10 mouse cellular contexts compared by ENCODE assay signal in genomic region chr3:55054231-55054630, GRCm38 (mm10). TPM values are rescaled to one million over a fixed set of nuclear protein-coding genes. Genes with fewer than 3 reads are reported as not detected.
A peak's percentile ranks its signal among the peaks of the same experiment; 100 is the strongest.
DNase-seq lines count a peak whose midpoint lies in the region; ATAC-seq and TF ChIP-seq lines count a peak whose summit lies in the region.
"Had no signal": no experiment of that assay in that cellular context is flagged by ENCODE, and none has a peak within 500 bp of the region (broad histone marks: within the 10 kb centered on the region; RNA-seq: fewer than 3 reads in every experiment).

No protein-coding gene starts in this region.

- no peak overlapping the region for H3K27ac ChIP-seq in heart, embryonic 12.5 days (ENCODE audit: poor library complexity, severe bottlenecking)
- H3K27ac ChIP-seq in ES-Bruce4 (ENCODE audit: insufficient read depth, low read length), result no peak overlapping the region
- no peak overlapping the region for H3K27ac ChIP-seq in forebrain, postnatal 0 days (ENCODE audit: low read depth, low read length)
- H3K27ac ChIP-seq in midbrain, embryonic 11.5 days (ENCODE audit: low read depth, low read length), result no peak overlapping the region
- H3K27ac ChIP-seq: liver, embryonic 12.5 days had no signal

- intact Hi-C loops in heart, postnatal 25 days (cut with DNase I), result no loop called here
- intact Hi-C loops in left cerebral cortex, postnatal 36 days (cut with DNase I), result no loop called here

- DNase-seq in heart, postnatal 25 days (ENCODE audit: low spot score), result no peak
- no peak for DNase-seq in forebrain, postnatal 0 days
- peak; percentile 77 for DNase-seq in midbrain, embryonic 11.5 days (ENCODE audit: low spot score, missing footprints)
- DNase-seq in adrenal gland, postnatal 36 days, result no peak
- no peak for DNase-seq in left cerebral cortex, postnatal 36 days (ENCODE audit: low spot score in 2 of 2)
- no peak for DNase-seq in frontal cortex, postnatal 10 days (ENCODE audit: low spot score in 2 of 2)

- 0 out of 2 replicates have a peak overlapping the region, but pooled peaks have one; percentile 59 for H3K4me3 ChIP-seq in heart, embryonic 12.5 days
- peak overlapping the region; percentile 64 for H3K4me3 ChIP-seq in ES-Bruce4 (ENCODE audit: low read depth, low read length)
- no peak overlapping the region for H3K4me3 ChIP-seq in forebrain, postnatal 0 days (ENCODE audit: low read depth, low read length)
- no peak overlapping the region for H3K4me3 ChIP-seq in midbrain, embryonic 11.5 days (ENCODE audit: low read depth, low read length)

- H3K9me3 ChIP-seq in heart, embryonic 12.5 days (replicated peaks), result no peaks in the 10 kb centered on the region
- H3K9me3 ChIP-seq in ES-Bruce4 (replicated peaks; ENCODE audit: control insufficient read depth, insufficient read depth, low read length, poor library complexity, severe bottlenecking), result no peaks in the 10 kb centered on the region
- no peaks in the 10 kb centered on the region for H3K9me3 ChIP-seq in forebrain, postnatal 0 days (ENCODE audit: low read length)
- no peaks in the 10 kb centered on the region for H3K9me3 ChIP-seq in midbrain, embryonic 11.5 days (ENCODE audit: control insufficient read depth, low read length)
- H3K9me3 ChIP-seq: liver, embryonic 12.5 days had no signal

- ATAC-seq in heart, embryonic 12.5 days (ENCODE audit: insufficient number of reproducible peaks, low FRiP score), result no peak
- no peak for ATAC-seq in forebrain, postnatal 0 days
- ATAC-seq in midbrain, embryonic 11.5 days (ENCODE audit: low FRiP score), result no peak
- ATAC-seq: inflammation-experienced regulatory T-cells, adult 6 months had no signal

- peak overlapping the region; percentile 96 for H3K4me2 ChIP-seq in heart, embryonic 12.5 days
- peak overlapping the region; percentile 99; the same call in 1 of the 2 replicates for H3K4me2 ChIP-seq in forebrain, postnatal 0 days (ENCODE audit: low read depth)
- H3K4me2 ChIP-seq in midbrain, embryonic 11.5 days, result peak overlapping the region; percentile 99

- no peaks in the 10 kb centered on the region for H3K36me3 ChIP-seq in heart, embryonic 12.5 days
- H3K36me3 ChIP-seq in ES-Bruce4 (ENCODE audit: control insufficient read depth, insufficient read depth, low read length, poor library complexity, severe bottlenecking), result no peaks in the 10 kb centered on the region
- no peaks in the 10 kb centered on the region for H3K36me3 ChIP-seq in forebrain, postnatal 0 days (ENCODE audit: insufficient read depth)
- H3K36me3 ChIP-seq in midbrain, embryonic 11.5 days (ENCODE audit: control insufficient read depth, insufficient read depth, low read length), result no peaks in the 10 kb centered on the region
- H3K36me3 ChIP-seq: liver, embryonic 12.5 days had no signal

- 44% methylated on average over 6 of the region's 6 CpGs for WGBS in heart, embryonic 12.5 days
- 54% methylated on average over 6 of the region's 6 CpGs for WGBS in forebrain, postnatal 0 days
- WGBS in midbrain, embryonic 11.5 days, result 52% methylated on average over 6 of the region's 6 CpGs

- TF ChIP-seq POLR2A in ES-Bruce4 (IDR thresholded peaks at IDR 0.05; ENCODE audit: insufficient read depth, low read length), result no peak

- no peak for TF ChIP-seq EP300 in ES-Bruce4 (IDR thresholded peaks at IDR 0.05; ENCODE audit: insufficient read depth, low read depth, low read length)

- no peak overlapping the region for H3K9ac ChIP-seq in heart, embryonic 12.5 days
- peak overlapping the region; percentile 53 for H3K9ac ChIP-seq in ES-Bruce4 (ENCODE audit: low read depth, poor library complexity, severe bottlenecking)
- H3K9ac ChIP-seq in forebrain, postnatal 0 days, result no peak overlapping the region
- peak overlapping the region; percentile 41; the same call in 1 of the 2 replicates for H3K9ac ChIP-seq in midbrain, embryonic 11.5 days (ENCODE audit: low read length)
- H3K9ac ChIP-seq: liver, embryonic 12.5 days had no signal

- H3K27me3 ChIP-seq in heart, embryonic 12.5 days (replicated peaks), result peaks cover 59% of the 10 kb centered on the region
- peaks cover 2% of the 10 kb centered on the region; the same call in 1 of the 2 replicates for H3K27me3 ChIP-seq in ES-Bruce4 (ENCODE audit: control insufficient read depth, insufficient read depth, low read length, poor library complexity, severe bottlenecking)
- H3K27me3 ChIP-seq in forebrain, postnatal 0 days (ENCODE audit: insufficient read depth, low read length), result no peaks in the 10 kb centered on the region
- H3K27me3 ChIP-seq in midbrain, embryonic 11.5 days (ENCODE audit: control insufficient read depth, insufficient read depth, low read length), result peaks cover 11% of the 10 kb centered on the region

- TF ChIP-seq CTCF in ES-Bruce4 (IDR thresholded peaks at IDR 0.05; ENCODE audit: low read depth, low read length), result no peak
- no peak for TF ChIP-seq CTCF in forebrain, postnatal 0 days (IDR thresholded peaks at IDR 0.05; ENCODE audit: low read depth)

- H3K4me1 ChIP-seq in heart, embryonic 12.5 days (replicated peaks), result peaks cover 4% of the 10 kb centered on the region; the same call in 1 of the 2 replicates
- H3K4me1 ChIP-seq in ES-Bruce4 (ENCODE audit: control insufficient read depth, insufficient read depth, low read length), result no peaks in the 10 kb centered on the region
- peaks cover 8% of the 10 kb centered on the region; the same call in 1 of the 2 replicates for H3K4me1 ChIP-seq in forebrain, postnatal 0 days (ENCODE audit: insufficient read depth)
- H3K4me1 ChIP-seq in midbrain, embryonic 11.5 days (ENCODE audit: control insufficient read depth, insufficient read depth, low read length), result peaks cover 4% of the 10 kb centered on the region

RNA-seq across cellular contexts. Expression of gene Ccna1, which starts 1.1 kb away (rescaled TPM):
- 1.3 and 2.0 TPM in 2 replicates for polyA plus RNA-seq in heart, embryonic 12.5 days (2016; fragmentation: Nextera tagmentation; extraction: Ambion mirVana)
- total RNA-seq in heart, postnatal 25 days (2021), result not detected
- 1.7 and 3.6 TPM in 2 replicates for polyA plus RNA-seq in ES-Bruce4 (2011; ENCODE audit: insufficient read depth, insufficient read length, low read depth, missing spikeins)
- 2.2 and 3.1 TPM in 2 replicates for total RNA-seq in forebrain, postnatal 0 days (2014; rRNA removed)
- polyA plus RNA-seq in forebrain, postnatal 0 days (2015; fragmentation: Nextera tagmentation; extraction: Ambion mirVana), result 4.3 and 5.6 TPM in 2 replicates
- polyA plus RNA-seq in midbrain, embryonic 11.5 days (2014; fragmentation: Nextera tagmentation; extraction: Ambion mirVana), result 2.3 and 2.6 TPM in 2 replicates
- not detected for total RNA-seq in adrenal gland, postnatal 36 days (2021)
- total RNA-seq in left cerebral cortex, postnatal 36 days (2021), result 1 to 10 TPM; 1.7 to 1.9 TPM
- polyA plus RNA-seq: inflammation-experienced regulatory T-cells, adult 6 months had no signal

RNA-seq across cellular contexts. Expression of gene Spg20, which starts 57.7 kb away (rescaled TPM):
- polyA plus RNA-seq in heart, embryonic 12.5 days (2016; fragmentation: Nextera tagmentation; extraction: Ambion mirVana), result 49.0 and 49.1 TPM in 2 replicates
- total RNA-seq in heart, postnatal 25 days (2021), result 10 to 100 TPM; 33.4 to 42.2 TPM
- 44.6 and 51.2 TPM in 2 replicates for polyA plus RNA-seq in ES-Bruce4 (2011; ENCODE audit: insufficient read depth, insufficient read length, low read depth, missing spikeins)
- total RNA-seq in forebrain, postnatal 0 days (2014; rRNA removed), result 14.1 and 14.7 TPM in 2 replicates
- polyA plus RNA-seq in forebrain, postnatal 0 days (2015; fragmentation: Nextera tagmentation; extraction: Ambion mirVana), result 6.5 and 9.2 TPM in 2 replicates
- 41.1 and 46.3 TPM in 2 replicates for polyA plus RNA-seq in midbrain, embryonic 11.5 days (2014; fragmentation: Nextera tagmentation; extraction: Ambion mirVana)
- 10 to 100 TPM; 40.6 to 59.0 TPM for total RNA-seq in adrenal gland, postnatal 36 days (2021)
- total RNA-seq in left cerebral cortex, postnatal 36 days (2021), result 10 to 100 TPM; 26.1 to 34.3 TPM

Comparison
In these comparisons a context has a peak if more than half of its experiments do, and no peak if none do; other contexts are left out.
1. H3K4me3 ChIP-seq: peak in heart, embryonic 12.5 days (single experiment) and ES-Bruce4 (single experiment); none in forebrain, postnatal 0 days (single experiment) and midbrain, embryonic 11.5 days (single experiment).
2. H3K9ac ChIP-seq: peak in ES-Bruce4 (single experiment) and midbrain, embryonic 11.5 days (single experiment); none in heart, embryonic 12.5 days (single experiment) and forebrain, postnatal 0 days (single experiment).
3. Peak in every context shown above with its lines, with median percentiles within 50 percentile points of each other: H3K4me2 ChIP-seq.